Mouse (Mus musculus) adrenal gland, adult 2 months (tissue): ENCODE data around the gene Anapc1. TPM values are rescaled to one million over a fixed set of nuclear protein-coding genes. Genes with fewer than 3 reads are reported as not detected.
A peak's percentile ranks its signal among the peaks of the same experiment; 100 is the strongest.

Experiments
- DNase-seq: peaks from one replicate; pipeline ENCODE4 v3.0.0; 2021
- long read RNA-seq: library from polyadenylated mRNA; stranded (forward); transcript quantifications from one replicate; pipeline ENCODE4 v2.0.0, GENCODE M21; 2021
- polyA plus RNA-seq: library from polyadenylated mRNA; depleted of rRNA; stranded (reverse); fragments of >200 nt; gene quantifications from 2 replicates; pipeline ENCODE4 v1.2.3, GENCODE M21; 2012; rRNA removed
- total RNA-seq, 2 experiments: library from RNA; stranded (reverse); gene quantifications; 2 replicates each; pipeline ENCODE4 v1.2.3; 2021

Gene Anapc1
- total RNA-seq (10 to 100 TPM; 60.9 to 89.3 TPM), polyA plus RNA-seq (27.2 and 34.4 TPM in 2 replicates)
- long read RNA-seq, full-length matches to known transcripts: 2 of 5 reads
- long read RNA-seq, partial matches to known transcripts: 2 of 5 reads
- long read RNA-seq, other reads (novel, unspliced or antisense): 1 of 5 reads

DNA sequence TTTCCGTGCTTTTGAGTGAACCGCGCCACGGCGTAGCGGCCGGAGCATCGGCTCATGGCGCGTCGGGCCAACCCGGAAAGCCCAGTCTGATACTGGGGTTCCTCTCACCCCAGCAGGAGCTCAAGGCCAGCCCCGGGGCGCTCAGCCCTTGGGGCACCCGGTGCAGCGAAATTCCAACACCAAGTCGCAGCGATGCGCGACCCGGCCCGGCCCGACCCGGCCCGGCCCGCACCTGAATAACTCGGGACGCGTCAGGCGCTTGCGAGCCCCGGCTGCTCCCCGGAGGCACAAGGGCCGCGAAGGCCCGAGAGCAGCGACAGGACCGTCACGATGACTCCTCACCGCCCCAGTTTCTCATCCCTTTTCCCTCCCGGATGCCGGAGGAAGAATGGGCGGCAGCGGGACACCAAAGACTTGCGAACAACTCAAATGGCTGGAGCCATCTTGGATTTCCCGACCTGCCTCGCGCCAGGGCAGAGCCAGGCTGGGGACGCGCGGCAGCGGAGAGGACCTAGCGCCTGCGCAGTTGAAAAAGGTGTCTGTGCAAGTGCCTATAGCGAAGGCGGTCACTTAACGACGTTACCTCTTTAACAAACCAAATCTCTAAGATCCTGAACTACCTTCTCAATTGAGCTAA is at the start of gene Anapc1:
Anapc1 (minus strand) TSS at position 471 of the 637 bp plus-strand sequence.
- DNase-seq: peak; percentile 93

GRCm38 (mm10) chr2:128735089-128735488 is 47.9 kb upstream of the Anapc1 start:
- DNase-seq: no peak

- DNase-seq: no peak
These were observed 44.8 kb upstream of the Anapc1 start for GRCm38 (mm10) chr2:128731951-128732350.

GRCm38 (mm10) chr2:128731514-128731913 is 44.3 kb upstream of the Anapc1 start:
- DNase-seq: no peak

DNA sequence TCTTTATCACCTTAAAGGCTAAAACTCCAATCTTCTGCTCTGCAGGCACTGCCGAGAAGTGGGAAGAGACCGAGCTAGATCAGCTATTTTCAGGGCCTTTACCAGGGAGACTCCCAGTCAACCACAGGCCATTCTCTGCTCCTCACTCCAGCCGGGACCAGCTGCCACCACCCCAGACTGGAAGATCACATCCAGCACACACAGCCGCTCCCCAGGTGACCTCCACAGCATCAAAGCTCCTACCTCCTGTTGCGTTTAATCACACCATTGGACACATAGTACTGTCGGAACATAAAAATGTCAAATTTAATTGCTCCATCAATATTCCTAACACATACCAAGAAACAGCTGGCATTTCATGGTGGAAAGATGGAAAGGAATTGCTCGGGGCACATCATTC is 42.0 kb upstream of the Anapc1 start:
- DNase-seq: no peak

DNA sequence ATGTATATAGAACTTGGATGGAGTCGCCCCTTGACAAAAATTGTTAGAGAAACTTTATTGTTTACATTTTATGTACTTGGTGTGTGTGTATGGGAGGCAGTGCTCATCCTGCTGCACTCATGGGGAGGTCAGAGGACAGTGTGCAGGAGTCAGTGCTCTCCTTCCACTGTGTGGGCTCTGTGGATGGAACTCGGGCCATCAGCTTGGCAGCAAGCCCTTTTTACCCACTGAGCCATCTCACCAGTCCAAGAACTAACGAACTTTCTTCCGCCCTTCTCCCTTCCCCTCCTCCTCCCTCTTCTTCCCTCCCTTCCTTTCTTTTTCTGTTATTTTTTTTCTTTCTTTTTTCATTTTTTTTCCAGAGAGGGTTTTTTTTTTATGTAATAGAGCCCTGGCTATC is 40.9 kb upstream of the Anapc1 start:
- no peak for DNase-seq

- DNase-seq: no peak
These were observed 40.4 kb upstream of the Anapc1 start for GRCm38 (mm10) chr2:128727552-128727951.

DNA sequence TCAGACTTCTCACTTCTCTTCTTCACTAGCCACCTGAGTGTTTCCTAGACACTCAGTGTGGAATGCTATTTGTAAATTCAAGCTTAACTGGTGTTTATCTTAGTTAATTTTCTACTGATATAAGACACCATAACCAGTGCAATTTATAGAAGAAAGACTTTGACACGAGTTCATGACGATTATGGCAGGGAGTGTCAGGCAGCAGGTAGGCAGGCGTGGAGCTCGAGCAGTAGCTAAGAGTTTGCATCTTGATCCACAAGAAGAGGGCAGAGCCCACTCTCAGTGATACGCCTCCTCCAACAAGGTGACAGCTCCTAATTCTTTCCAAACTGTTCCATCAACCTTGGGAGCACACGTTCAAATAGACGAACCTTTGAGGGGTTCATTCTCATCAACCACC is 39.4 kb upstream of the Anapc1 start:
- DNase-seq: no peak

GRCm38 (mm10) chr2:128726067-128726466 is 38.9 kb upstream of the Anapc1 start:
- no peak for DNase-seq

DNA sequence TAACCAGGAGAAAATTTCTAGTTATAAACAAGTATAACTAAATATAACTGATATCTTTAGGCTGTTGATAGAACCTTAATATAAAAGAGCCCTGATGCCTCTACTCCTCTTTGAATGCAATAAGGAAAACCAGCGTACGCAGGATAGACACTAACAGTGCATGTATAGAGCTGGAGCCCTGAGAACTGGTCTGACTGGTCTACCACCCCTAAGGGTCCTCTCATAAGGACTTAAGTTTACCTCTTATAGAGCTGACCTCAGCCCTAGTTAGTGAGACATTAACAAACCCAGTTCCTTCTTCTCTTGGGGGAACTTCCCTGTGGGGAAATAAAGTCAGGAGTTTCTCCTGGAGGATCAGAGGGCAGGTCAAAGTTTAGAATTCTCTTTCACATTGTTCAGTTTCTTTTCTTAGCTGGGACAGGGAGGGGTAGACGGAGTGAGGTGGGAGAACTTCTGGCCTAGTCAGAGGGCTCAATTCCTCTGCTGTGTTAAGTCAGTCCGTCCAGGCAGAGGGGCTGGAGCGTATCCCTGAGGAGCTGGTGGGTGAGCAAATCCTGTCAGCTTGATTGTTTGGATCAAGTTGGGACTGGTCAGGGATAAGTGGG is 35.0 kb upstream of the Anapc1 start:
- DNase-seq: no peak

DNA sequence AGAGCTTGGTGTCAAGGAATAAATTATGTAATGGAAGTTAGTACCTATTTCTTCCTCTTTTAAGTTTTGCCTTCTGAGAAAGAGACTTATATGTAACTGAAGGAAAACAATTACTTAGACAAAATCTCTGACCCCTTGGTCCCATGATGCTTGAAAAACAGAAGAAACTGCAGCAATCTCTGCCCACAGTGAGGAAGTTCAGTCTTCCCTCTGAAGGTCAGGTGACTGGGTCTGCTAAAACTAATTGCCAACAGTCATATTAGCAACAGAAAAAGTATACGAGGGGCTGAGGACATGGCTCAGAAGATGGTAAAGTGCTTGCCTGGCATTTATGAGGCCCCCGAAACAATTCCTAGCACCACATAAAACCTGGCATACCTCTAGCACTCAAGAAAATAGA is 32.2 kb upstream of the Anapc1 start:
- DNase-seq: no peak

DNA sequence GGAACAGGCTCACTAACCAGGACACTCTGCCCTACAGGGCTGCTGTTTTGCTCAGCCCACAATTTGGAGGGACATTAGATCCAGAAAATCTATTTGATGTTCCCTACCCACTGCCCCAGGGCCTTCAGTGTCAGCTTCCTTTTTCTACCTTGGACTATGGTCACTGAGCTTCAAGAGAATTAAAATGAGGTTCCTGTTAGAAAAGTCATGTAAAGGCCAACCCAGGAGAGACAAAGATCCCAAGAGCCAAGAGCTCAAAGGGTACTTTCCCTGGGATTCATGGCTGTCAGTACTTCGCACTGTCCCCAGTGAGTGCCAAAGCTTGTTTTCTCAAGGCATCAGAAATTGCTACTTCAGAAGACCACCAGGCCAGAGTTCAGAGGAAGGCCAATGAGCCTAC is 28.8 kb upstream of the Anapc1 start:
- DNase-seq: no peak

- no peak for DNase-seq
These were observed 27.6 kb upstream of the Anapc1 start for GRCm38 (mm10) chr2:128714724-128715241.

- no peak for DNase-seq
These were observed 26.4 kb upstream of the Anapc1 start for GRCm38 (mm10) chr2:128713548-128714003.

DNA sequence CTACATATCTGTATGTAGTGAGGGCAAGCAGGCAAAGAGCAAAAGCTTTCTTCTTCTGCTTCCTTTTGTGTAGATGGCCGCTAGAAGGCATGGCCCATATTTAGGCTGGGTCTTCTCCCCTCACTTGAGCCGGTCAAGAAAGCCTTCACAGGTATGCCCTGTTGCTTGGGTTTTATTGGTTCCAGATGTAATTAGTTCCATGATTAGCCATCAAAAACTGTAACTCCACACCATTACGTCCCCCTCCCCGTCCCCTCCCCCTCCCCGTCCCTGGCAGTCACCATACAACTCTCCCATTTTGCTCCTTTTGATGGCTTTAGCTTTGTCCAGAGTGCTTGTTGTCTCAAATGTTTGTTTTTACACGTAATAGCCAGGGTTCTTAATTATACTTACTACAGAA is 25.7 kb upstream of the Anapc1 start:
- no peak for DNase-seq

GRCm38 (mm10) chr2:128710609-128711008 is 23.4 kb upstream of the Anapc1 start:
- DNase-seq: no peak

DNA sequence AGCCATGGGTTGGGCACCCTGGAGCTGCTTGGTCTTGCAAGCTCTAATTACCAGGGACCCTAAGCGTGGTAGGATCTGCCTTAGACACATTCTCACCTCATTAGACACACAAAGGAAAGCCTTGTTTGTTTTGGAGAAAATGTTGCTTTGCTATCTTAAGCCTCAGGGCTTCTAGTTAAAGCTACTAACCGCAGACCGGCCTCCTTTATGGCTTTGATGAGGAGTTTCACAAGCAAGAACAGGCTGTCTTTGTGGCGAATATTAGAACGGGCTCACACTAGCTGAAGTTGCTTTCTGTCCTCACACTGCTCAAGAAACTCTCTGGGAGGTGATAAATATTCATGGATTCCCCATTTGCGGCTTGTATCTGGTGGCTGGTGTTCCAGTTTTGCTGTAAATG is 22.1 kb upstream of the Anapc1 start:
- DNase-seq: no peak

GRCm38 (mm10) chr2:128704474-128704873 is 17.3 kb upstream of the Anapc1 start:
- DNase-seq: peak; percentile 40

GRCm38 (mm10) chr2:128699201-128699885 is 12.2 kb upstream of the Anapc1 start:
- peak; percentile 59 for DNase-seq

DNA sequence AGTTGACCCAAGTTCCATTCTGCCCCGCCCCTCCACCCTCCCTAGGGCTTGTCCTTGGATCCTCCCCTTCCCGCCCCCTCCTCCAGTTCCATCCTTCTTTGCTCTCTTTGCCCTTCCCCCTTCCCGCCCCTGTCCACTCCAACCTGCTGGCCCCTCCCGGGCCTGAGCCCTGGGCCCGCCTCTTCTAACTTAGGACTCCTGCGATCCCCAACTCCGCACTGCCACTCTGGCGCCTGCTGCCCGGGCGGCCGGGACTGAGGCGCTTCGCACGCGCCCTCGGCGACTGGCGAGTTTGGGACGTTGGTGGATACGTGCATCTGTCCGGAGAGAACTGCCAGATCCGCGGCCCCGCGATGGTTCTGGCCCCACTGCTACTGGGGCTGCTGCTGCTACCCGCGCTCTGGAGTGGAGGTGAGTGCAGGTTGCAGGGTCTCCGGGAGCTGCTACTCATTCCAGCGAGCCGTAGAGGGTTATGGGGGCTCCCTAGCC is 11.5 kb upstream of the Anapc1 start, which contains the start of gene Mertk:
Mertk (plus strand) TSS at position 264 of the 489 bp plus-strand sequence.
- peak; percentile 91 for DNase-seq

DNA sequence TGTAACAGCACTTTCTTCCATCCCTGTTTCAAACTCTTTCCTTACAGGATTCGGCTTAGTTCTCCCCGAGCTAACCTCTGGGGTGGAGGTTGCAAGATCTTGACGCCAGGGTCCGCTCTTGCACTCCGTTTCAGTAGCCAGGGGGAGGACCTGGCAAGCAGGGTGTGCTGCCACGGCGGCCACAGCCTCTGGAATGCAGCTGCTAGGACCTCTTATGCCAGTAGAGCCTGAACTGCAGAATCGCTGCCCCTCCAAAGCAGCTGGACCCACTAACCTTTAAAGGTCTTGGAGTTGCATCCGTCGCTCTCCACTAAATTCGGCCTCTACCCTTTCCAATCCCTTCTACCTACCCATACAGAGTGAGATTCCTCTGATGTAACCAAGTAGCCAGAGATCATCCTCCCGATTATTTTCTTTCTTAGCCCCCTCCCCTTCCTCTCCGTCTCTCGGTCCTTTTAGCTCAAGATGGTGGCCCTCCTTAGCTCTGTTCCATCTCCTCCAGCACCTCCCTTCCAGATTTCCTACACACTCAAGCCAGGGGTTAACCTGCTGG is 11.0 kb upstream of the Anapc1 start:
- DNase-seq: peak; percentile 92

- DNase-seq: no peak
These were observed 10.4 kb upstream of the Anapc1 start for GRCm38 (mm10) chr2:128697566-128697965.
